Mouse (Mus musculus): Measurements from ENCODE around the gene Rpl18.

The Rpl18 gene

DNA sequence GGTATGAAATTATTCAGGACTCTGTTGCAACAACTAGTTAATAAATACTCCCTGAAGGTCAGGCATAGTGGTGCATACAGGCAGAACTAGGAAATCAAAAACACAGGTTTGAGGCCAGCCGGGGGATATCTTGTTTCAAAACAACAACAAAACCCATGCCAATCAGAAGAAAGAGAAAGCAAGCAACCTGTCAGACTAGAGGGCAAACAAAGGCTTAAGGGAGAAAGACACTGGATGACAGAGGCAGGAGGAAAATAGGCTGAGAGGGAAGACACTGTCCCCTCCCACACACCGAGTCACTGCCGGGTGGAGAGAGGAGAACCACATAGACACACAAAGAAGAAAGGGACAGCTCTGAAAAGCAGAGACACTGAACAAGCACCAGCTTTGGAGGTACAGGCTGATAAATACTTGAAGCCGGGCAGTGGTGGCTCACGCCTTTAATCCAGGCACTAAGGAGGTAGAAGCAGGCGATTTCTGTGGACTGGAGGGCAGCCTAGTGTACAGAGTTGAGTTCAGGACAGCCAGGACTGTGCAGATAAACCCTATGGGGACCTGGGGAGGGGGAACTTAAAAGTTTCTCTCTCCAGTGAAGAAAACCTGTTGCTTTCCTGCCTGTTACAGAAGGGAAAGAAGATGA, 1.3 kb upstream of the Rpl18 start:
- in situ Hi-C loops (cut with MboI): no loop called here

DNA sequence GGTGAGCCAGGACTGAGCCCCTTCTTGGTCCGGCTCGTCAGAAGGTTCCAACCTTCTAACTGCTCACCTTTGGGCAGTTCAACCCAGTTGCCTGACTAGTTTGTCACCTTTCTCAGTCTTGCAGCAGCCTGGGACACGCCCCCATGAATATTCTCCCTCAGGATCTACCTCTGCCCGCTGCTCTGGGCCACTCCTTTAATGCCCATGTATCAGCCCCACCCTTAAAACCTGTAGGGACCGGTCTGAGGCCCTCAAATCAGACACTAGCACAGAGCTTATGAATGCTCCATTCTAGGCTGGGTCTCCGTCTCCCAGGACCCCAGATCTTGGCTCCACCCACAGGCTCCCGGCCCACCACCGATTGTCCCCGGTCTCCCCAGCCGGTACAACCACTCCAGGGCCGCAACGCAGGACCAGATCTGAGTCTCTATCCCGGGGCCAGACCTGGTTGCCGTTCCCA, 597 bp upstream of the Rpl18 start:
- in situ Hi-C loops (cut with MboI): no loop called here

DNA sequence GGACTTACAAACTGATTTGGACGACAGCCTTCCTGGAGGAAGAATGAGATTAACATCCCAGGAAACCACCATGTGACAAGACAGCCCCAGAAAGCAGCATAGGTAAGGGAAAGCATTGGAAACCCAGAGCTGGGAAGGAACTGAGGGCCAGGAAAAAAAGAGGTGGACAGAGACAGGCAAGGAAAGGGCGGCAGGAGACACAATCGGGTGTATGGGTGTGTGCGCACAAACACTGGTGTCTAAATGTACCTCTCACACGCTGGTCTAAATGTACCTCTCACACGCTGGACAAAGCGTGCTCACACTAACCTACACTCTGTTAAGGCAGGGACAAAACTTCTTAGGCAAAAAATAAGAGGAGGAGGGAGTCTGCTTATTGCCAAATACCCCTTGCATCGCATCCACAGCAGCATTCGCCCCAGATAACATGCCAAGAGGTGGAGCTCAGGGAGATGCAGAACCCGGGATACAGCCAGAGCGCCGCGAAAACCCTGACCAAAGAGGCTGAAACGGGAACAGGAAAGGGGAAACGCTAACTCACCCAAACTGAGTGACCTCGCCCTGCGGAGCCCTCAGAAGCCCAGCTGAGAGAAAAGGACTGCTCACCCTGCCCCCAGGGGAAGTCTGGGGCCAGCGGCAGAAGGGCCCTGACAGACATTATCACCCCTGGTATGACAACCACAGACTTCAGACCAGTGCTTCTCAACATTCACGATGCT, 643 bp downstream of the Rpl18 start:
- in situ Hi-C loops (cut with MboI): no loop called here

DNA sequence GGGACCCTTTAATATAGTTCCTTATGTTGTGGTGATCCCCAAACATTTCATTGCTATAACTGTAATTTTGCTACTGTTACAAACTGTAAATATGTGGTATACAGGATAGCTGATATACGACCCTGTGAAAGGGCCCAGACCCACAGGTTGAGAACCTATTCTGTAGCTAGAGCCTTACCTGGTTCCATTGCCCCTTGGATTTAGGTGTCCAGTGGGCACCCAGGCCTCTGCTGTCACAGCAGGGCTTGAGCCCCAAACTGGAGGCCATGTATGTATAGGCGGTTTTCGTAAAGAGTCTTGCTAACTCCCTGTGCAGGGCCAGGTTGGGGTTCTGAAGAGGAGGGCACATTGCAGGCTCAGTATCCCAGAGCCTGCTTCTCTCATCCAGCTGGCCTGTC, 1.2 kb downstream of the Rpl18 start:
- in situ Hi-C loops (cut with MboI): no loop called here

GRCm38 (mm10) chr7:45716952-45717917, 2.0 kb downstream of the Rpl18 start:
- in situ Hi-C loops (cut with MboI): no loop called here

DNA sequence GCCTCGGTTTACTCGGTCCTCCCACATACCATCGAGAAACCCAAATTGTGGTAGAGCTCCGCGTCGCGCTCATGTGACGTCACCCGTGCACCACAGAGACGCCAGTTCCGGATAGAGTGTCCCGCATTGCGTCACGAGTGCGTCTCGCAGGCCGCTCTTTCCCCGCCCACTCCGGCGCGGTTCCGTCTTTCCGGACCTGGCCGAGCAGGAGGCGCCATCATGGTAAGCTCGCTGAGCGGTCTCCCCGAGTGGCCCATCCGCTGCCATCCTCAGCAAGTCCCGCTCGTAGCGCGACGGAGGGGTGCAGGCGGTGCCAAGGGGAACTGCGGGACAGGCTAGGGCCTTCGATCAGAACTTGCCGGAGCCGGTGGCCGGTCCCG, 2.7 kb downstream of the Rpl18 start, which contains the start of gene Sphk2:
Gene Sphk2, minus strand, starts transcription at position 85 of the 380 bp plus-strand sequence.
- in situ Hi-C loops (cut with MboI): no loop called here

GRCm38 (mm10) chr7:45718331-45718730, 3.1 kb downstream of the Rpl18 start:
- in situ Hi-C loops (cut with MboI): no loop called here

DNA sequence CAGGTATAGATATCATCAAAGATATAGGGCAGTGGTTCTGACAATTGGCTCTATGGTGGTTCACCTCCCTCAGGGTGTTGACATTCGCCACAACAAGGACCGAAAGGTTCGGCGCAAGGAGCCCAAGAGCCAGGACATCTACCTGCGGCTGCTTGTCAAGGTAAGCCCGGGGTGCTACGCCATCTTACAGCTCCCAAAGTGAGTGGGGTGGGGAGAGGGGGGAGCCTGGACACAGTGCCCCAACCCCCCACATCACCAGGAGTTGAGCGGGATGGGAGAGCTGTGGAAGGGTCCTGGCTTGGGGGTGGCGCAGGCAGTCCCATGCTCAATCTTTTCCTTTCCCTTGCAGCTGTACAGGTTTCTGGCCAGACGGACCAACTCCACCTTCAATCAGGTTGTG, 3.9 kb downstream of the Rpl18 start:
- in situ Hi-C loops (cut with MboI): no loop called here

DNA sequence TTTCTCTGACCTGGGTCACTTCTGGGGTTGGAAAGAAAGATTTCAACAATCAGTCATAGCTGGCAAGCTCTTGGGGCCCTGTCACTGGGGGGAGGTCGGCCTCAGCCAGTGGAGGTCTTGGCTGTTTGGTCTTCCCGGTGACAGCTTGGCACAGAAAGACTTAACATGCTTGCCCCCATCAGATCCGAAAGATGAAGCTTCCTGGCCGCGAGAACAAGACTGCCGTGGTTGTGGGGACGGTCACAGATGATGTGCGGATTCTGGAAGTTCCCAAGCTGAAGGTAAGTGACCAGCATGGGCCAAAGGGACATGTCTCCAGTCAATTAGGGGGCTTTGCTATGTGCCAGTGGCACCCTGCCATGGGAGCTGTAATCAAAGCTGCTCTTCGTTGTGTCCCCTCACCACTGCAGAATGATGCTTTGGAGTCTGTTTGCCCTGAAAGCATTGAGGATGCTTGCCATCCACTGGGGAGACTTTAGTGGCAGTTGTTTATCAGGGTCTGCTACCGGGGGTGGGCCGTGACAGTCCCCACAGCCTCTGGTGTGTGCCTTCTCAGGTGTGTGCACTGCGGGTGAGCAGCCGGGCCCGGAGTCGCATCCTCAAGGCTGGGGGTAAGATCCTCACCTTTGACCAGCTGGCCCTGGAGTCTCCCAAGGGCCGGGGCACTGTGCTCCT, 4.6 kb downstream of the Rpl18 start:
- in situ Hi-C loops (cut with MboI): no loop called here

DNA sequence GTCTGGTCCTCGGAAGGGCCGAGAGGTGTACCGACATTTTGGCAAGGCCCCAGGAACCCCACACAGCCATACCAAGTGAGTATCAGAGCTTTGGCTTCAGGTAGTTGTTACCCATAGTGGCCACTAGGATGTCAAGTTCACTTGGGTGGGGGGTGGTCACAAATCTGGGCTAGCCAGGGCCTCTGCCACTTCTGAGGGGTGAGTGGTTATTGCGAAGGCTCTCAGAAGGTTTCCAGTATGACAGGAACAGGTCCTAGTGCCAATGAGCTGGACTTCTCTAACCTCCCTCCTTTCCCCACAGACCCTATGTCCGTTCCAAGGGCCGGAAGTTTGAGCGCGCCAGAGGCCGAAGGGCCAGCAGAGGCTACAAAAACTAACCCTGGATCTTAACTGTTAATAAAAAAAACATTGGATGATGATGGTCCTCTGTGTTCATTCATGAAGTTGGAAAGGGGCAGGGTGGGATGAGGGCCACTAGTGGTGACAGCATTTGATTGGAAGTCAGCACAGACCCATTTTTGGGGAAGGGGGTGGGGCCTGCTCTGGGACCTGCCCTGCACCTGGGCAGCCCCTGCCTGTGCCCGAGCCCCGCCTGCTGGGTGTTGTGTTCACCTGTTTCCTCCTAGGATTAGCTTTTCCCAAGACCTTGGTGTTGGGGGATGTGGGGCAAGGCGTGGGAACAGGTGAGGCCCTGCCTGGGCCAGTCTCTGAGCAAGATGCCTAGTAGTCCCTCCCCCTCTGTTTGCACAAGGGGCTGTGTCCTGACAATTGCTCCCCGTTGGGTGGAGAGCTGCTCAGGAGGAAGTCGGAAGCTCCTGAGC, 5.4 kb downstream of the Rpl18 start, which contains the start of gene Fam83e:
Gene Fam83e, plus strand, starts transcription at position 800 of the 821 bp plus-strand sequence.
- in situ Hi-C loops (cut with MboI): no loop called here

GRCm38 (mm10) chr7:45721234-45721571, 5.9 kb downstream of the Rpl18 start:
- in situ Hi-C loops (cut with MboI): no loop called here

DNA sequence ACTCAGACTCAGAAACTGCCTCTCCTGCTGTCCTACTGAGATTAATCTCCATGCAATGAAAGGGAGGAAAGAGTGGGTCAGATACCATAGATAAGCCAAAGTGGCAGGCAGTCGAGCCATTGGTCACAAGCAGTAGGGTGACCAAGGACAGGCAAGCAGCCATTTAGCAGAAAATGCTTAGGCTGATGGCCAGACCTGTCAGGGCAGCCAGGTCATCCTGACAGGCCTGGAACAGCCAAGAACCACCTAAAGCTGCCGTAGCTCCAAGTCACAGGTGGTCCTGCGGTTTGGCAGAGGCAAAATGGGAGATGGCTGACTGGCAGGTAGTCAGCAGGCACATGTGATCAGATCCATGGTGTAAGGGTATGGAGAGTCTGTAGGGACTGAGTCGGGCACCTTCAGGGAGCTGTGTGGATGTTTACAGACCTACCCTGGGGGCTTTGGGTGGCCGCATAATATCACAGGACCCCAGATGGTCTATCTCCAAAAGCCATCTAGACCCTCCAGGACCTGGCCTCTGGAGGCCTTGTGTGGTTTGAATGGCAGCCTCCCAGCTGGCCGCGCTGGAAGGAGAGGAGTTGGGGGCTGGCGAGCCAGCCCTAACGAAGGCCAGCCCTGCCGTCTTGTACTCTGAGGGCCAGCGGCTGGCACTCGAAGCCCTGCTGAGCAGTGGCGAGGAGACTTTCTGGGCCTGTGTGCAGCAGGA, 6.5 kb downstream of the Rpl18 start:
- in situ Hi-C loops (cut with MboI): no loop called here

DNA sequence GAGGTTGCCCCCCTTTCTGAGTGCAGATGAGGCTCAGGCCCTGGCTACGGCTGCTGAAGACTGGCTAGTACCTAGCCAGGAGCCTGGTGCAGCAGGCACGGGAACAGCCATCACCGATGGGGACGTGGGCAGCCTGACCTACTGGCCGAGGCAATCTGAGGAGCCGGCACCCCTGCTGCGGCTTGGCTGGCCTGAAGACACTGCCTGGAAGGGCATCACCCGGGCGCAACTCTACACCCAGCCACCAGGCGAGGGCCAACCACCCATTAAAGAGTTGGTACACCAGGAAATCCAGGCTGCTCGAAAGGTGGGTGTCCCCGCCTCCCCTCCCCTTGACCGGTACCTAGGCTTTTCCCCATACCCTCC, 7.1 kb downstream of the Rpl18 start:
- in situ Hi-C loops (cut with MboI): no loop called here

GRCm38 (mm10) chr7:45723301-45723700, 8.0 kb downstream of the Rpl18 start:
- in situ Hi-C loops (cut with MboI): no loop called here

DNA sequence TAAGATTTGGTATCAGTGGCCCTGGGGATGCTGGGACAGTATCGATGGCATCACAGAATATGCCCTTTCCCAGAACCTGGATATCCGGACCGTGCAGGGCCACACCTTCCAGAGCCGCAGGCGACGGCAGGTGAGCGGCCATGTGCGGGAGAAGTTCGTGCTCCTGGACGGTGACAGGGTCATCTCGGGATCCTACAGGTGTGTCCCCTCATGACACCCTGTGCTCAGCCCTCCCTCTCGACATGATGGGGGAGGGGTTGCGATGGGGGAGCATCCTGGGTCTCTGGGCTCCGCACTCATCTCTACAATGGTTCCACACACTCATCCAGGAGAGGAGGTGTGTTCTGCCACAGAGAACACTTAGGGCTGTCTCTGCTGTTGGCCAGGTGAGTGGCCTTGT, 8.5 kb downstream of the Rpl18 start:
- in situ Hi-C loops (cut with MboI): no loop called here

DNA sequence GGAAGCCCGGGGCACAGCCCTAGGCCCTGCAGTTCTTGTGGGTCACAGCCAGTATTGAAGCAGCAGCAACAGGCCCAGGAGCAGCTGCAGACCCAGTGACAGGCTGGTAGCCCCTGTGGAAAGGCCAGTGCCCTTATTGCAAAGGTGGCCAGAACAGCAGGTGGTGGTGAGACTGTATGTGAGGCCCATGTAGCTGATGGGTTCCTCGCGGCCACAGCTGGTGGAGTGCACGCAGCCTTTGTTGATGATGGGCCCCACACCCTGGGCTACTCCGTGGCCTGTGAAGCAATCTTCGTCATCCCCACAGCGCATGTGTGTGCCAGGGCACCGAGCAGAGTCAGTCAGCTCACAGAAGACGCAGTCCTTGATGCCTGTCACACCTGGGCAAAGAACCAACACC, 9.9 kb downstream of the Rpl18 start:
- in situ Hi-C loops (cut with MboI): no loop called here

- in situ Hi-C loops (cut with MboI): no loop called here
These were observed 10.5 kb downstream of the Rpl18 start, which contains the start of gene Spaca4 for GRCm38 (mm10) chr7:45725713-45726112. Gene Spaca4 (minus strand): TSS chr7:45725813.

DNA sequence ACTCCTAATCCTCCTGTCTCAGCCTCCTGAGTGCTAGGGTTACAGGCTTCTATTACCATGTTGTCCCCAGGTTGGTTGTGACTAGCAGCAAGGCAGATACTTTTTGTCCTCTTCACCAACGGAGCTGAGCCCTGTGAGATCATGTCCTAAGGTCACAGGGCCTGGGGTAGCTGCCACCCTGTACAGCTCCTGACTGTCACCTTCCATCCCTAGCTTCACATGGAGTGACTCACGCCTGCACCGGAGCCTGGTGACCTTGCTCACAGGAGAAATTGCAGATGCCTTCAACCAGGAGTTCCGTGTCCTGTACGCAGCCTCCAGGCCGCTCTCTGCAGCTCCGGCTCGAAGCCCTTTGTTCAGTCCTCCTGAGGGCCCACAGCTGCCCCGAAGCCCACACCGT, 11.2 kb downstream of the Rpl18 start:
- in situ Hi-C loops (cut with MboI): no loop called here

GRCm38 (mm10) chr7:45727625-45728024, 12.4 kb downstream of the Rpl18 start:
- in situ Hi-C loops (cut with MboI): no loop called here

DNA sequence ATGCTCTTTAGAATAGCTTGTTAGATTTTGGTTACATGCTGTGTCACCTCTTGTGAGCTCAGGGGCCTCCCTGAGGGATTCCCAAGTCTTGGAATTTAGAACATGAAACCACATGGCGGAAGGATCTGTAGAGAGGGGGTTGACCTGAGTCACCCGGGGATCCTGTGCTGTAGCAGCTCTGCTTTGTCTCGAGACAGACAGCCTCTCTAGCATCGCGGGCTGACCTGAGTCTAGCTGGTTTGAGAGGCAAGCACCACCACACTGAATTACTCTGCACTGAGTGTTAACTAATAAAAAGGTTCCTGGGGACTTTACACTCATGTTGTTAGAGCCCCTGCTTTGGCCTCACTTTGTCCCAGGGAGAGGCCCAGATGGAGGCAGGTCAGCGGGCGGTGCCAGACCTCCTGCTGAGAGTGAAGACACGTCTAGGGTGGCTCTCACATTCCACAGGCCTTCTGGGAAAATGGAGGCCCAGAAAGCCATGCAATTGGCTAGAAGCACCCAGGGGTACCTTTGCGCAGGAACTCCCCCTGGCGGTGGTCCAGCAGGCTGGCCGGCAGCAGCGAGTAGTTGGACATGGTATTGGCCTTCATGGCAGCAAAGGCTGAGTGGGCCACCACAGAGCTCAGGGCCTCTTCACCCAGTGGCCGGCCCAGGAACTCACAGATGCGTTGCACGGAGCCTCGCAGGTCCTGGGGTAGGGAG, 15.6 kb downstream of the Rpl18 start:
- in situ Hi-C loops (cut with MboI): loop anchor here (5.0 to 10.0 kb wide), 2 partner anchors 71 to 204 kb away; no protein-coding TSS in a partner anchor
